Mouse (Mus musculus) testis, adult 2 months (tissue): ENCODE measurements around the gene Kazn.

Experiments used
- CTCF ChIP-seq: fragments of 200-500 bp; IDR thresholded peaks from 2 replicates; pipeline ENCODE4 v1.5.1; 2012; ENCODE audit warnings: low read depth, mild to moderate bottlenecking, inconsistent platforms, low read length, moderate library complexity; ENCODE audit not compliant: control insufficient read depth, insufficient read depth, insufficient replicate concordance
- POLR2A ChIP-seq: fragments of 200-500 bp; IDR thresholded peaks from 2 replicates; pipeline ENCODE4 v1.6.1; 2012; ENCODE audit warnings: low read depth, mild to moderate bottlenecking, inconsistent platforms, low read length, moderate library complexity; ENCODE audit not compliant: control insufficient read depth

DNA sequence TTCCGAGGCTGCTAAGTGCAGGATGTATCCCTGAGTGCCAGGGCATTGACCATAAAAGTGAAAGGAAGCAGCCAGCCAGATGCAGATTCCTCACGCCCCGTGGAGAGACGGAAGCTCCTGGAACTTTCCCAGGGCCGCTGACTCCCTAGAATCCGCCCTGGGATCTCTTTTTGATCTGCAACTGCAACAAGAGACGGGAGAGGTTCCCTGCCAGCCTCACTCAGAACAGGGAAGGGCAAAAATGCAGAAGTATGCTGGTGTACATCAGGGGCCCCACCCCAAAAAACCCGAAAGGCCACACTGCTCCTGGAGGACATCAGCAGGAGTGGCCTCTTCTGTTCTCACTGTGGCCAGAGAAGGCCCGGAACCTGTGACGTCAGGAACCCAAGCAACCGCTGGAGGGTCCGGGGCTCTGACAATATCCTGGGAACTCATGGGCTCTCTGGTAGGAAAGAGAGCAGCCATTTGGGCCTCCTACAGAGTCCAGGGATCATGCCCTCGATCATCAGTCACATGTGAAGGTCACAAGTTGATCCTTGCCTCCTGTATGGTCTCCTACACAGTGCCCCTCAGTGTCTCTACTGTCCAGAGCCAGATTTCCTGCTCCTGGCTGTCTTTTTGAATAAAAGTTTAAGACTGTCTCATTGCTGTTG lies 157.4 kb downstream of the Kazn start:
- TF ChIP-seq POLR2A (no peak), CTCF (no peak)
